ENCODE assay signal across 9 mouse cellular contexts in genomic region chr2:153494293-153494811, GRCm38 (mm10). TPM values are rescaled to one million over a fixed set of nuclear protein-coding genes. Genes with fewer than 3 reads are reported as not detected.
DNase-seq lines count a peak whose midpoint lies in the region; ATAC-seq lines count a peak whose summit lies in the region.
"Had no signal": no experiment of that assay in that cellular context is flagged by ENCODE, and none has a peak within 500 bp of the region (broad histone marks: within the 10 kb centered on the region; RNA-seq: fewer than 3 reads in every experiment).

No protein-coding gene starts in this region.

- 0 out of 2 replicates have a peak, but pooled peaks have one; percentile 32 for ATAC-seq in embryonic facial prominence, embryonic 12.5 days (ENCODE audit: insufficient number of reproducible peaks, insufficient read depth, low FRiP score, low TSS enrichment)
- no peak for ATAC-seq in hindbrain, embryonic 13.5 days (ENCODE audit: low FRiP score)
- ATAC-seq in midbrain, embryonic 12.5 days (ENCODE audit: low FRiP score, low read depth): no peak

- H3K4me2 ChIP-seq in embryonic facial prominence, embryonic 12.5 days (replicated peaks): peak overlapping the region; percentile 17
- no peak overlapping the region for H3K4me2 ChIP-seq in hindbrain, embryonic 13.5 days
- H3K4me2 ChIP-seq in midbrain, embryonic 12.5 days (replicated peaks): no peak overlapping the region

- H3K4me3 ChIP-seq in heart, embryonic 10.5 days: peak overlapping the region; percentile 79
- no peak overlapping the region for H3K4me3 ChIP-seq in embryonic facial prominence, embryonic 12.5 days
- no peak overlapping the region for H3K4me3 ChIP-seq in hindbrain, embryonic 13.5 days
- H3K4me3 ChIP-seq in midbrain, embryonic 12.5 days: no peak overlapping the region
- H3K4me3 ChIP-seq: heart, adult 2 months had no signal

- H3K4me1 ChIP-seq in heart, embryonic 10.5 days: peaks cover 76% of the 10 kb centered on the region
- H3K4me1 ChIP-seq in embryonic facial prominence, embryonic 12.5 days: peaks cover 55% of the 10 kb centered on the region
- peaks cover 73% of the 10 kb centered on the region for H3K4me1 ChIP-seq in hindbrain, embryonic 13.5 days (replicated peaks)
- peaks cover 69% of the 10 kb centered on the region for H3K4me1 ChIP-seq in midbrain, embryonic 12.5 days

- H3K27me3 ChIP-seq in heart, embryonic 10.5 days (ENCODE audit: insufficient read depth, poor library complexity, severe bottlenecking): peaks cover 17% of the 10 kb centered on the region
- H3K27me3 ChIP-seq in embryonic facial prominence, embryonic 12.5 days: peaks cover 21% of the 10 kb centered on the region
- H3K27me3 ChIP-seq in hindbrain, embryonic 13.5 days: peaks cover 16% of the 10 kb centered on the region
- peaks cover 85% of the 10 kb centered on the region for H3K27me3 ChIP-seq in midbrain, embryonic 12.5 days

- no peaks in the 10 kb centered on the region for H3K36me3 ChIP-seq in heart, embryonic 10.5 days
- no peaks in the 10 kb centered on the region for H3K36me3 ChIP-seq in embryonic facial prominence, embryonic 12.5 days
- no peaks in the 10 kb centered on the region for H3K36me3 ChIP-seq in hindbrain, embryonic 13.5 days
- no peaks in the 10 kb centered on the region for H3K36me3 ChIP-seq in midbrain, embryonic 12.5 days

- H3K27ac ChIP-seq in heart, embryonic 10.5 days: peak overlapping the region; percentile 92
- peak overlapping the region; percentile 52 for H3K27ac ChIP-seq in embryonic facial prominence, embryonic 12.5 days
- peak overlapping the region; percentile 98 for H3K27ac ChIP-seq in hindbrain, embryonic 13.5 days
- peak overlapping the region; percentile 92 for H3K27ac ChIP-seq in midbrain, embryonic 12.5 days (replicated peaks)
- H3K27ac ChIP-seq: heart, adult 2 months had no signal

- peak; percentile 92 for DNase-seq in heart, embryonic 10.5 days (ENCODE audit: low spot score)
- no peak for DNase-seq in heart, postnatal 36 days
- peak; percentile 22 for DNase-seq in MN1 (ENCODE audit: low spot score)
- peak; percentile 64 for DNase-seq in thymus, postnatal 0 days (ENCODE audit: low spot score)
- DNase-seq in layer of hippocampus, postnatal 25 days (ENCODE audit: extremely low spot score in 1 of 2, low spot score in 1 of 2): no peak

- H3K9me3 ChIP-seq in heart, embryonic 10.5 days: no peaks in the 10 kb centered on the region
- H3K9me3 ChIP-seq in embryonic facial prominence, embryonic 12.5 days: no peaks in the 10 kb centered on the region
- no peaks in the 10 kb centered on the region for H3K9me3 ChIP-seq in hindbrain, embryonic 13.5 days
- H3K9me3 ChIP-seq in midbrain, embryonic 12.5 days: no peaks in the 10 kb centered on the region

- intact Hi-C loops in heart, postnatal 36 days (cut with DNase I): no loop called here

- no peak overlapping the region; the same call in 1 of the 2 replicates for H3K9ac ChIP-seq in embryonic facial prominence, embryonic 12.5 days
- H3K9ac ChIP-seq in hindbrain, embryonic 13.5 days: peak overlapping the region; percentile 43; the same call in 1 of the 2 replicates
- no peak overlapping the region for H3K9ac ChIP-seq in midbrain, embryonic 12.5 days (replicated peaks)

- 2% methylated on average over 9 of the region's 9 CpGs for WGBS in heart, embryonic 10.5 days
- 13% methylated on average over 9 of the region's 9 CpGs for WGBS in embryonic facial prominence, embryonic 12.5 days
- WGBS in hindbrain, embryonic 13.5 days: 17% methylated on average over 9 of the region's 9 CpGs
- 29% methylated on average over 9 of the region's 9 CpGs for WGBS in midbrain, embryonic 12.5 days

RNA-seq across cellular contexts. Expression of gene 4930404H24Rik, which starts 1.8 kb away (rescaled TPM):
- polyA plus RNA-seq in heart, embryonic 10.5 days (2016; fragmentation: Nextera tagmentation; extraction: Ambion mirVana): not detected in 2 replicates
- total RNA-seq in heart, postnatal 36 days (2021): not detected
- not detected in 2 replicates for polyA plus RNA-seq in embryonic facial prominence, embryonic 12.5 days (2016; fragmentation: Nextera tagmentation; extraction: Ambion mirVana)
- polyA plus RNA-seq in hindbrain, embryonic 13.5 days (2015; fragmentation: Nextera tagmentation; extraction: Ambion mirVana): not detected in 2 replicates
- polyA plus RNA-seq in midbrain, embryonic 12.5 days (2016; fragmentation: Nextera tagmentation; extraction: Ambion mirVana): not detected in 2 replicates
- polyA plus RNA-seq in thymus, postnatal 0 days (2015; fragmentation: Nextera tagmentation; extraction: Ambion mirVana): not detected in 2 replicates
- not detected for total RNA-seq in layer of hippocampus, postnatal 25 days (2021)
- total RNA-seq: heart, adult 2 months had no signal
- polyA plus RNA-seq: heart, adult 2 months had no signal

RNA-seq across cellular contexts. Expression of gene Nol4l, which starts 35.4 kb away (rescaled TPM):
- 20.8 and 21.4 TPM in 2 replicates for polyA plus RNA-seq in heart, embryonic 10.5 days (2016; fragmentation: Nextera tagmentation; extraction: Ambion mirVana)
- total RNA-seq in heart, postnatal 36 days (2021): 1 to 10 TPM; 3.9 to 4.0 TPM
- polyA plus RNA-seq in embryonic facial prominence, embryonic 12.5 days (2016; fragmentation: Nextera tagmentation; extraction: Ambion mirVana): 19.4 and 22.3 TPM in 2 replicates
- 42.4 and 43.8 TPM in 2 replicates for polyA plus RNA-seq in hindbrain, embryonic 13.5 days (2015; fragmentation: Nextera tagmentation; extraction: Ambion mirVana)
- 31.8 and 32.7 TPM in 2 replicates for polyA plus RNA-seq in midbrain, embryonic 12.5 days (2016; fragmentation: Nextera tagmentation; extraction: Ambion mirVana)
- 1.9 and 2.0 TPM in 2 replicates for polyA plus RNA-seq in thymus, postnatal 0 days (2015; fragmentation: Nextera tagmentation; extraction: Ambion mirVana)
- total RNA-seq in layer of hippocampus, postnatal 25 days (2021): 10 to 100 TPM; 42.7 to 48.9 TPM

Comparison
In these comparisons a context has a peak if more than half of its experiments do, and no peak if none do; other contexts are left out.
1. DNase-seq: peak in heart, embryonic 10.5 days (single experiment), MN1 (single experiment) and thymus, postnatal 0 days (single experiment); none in heart, postnatal 36 days (0 of 2) and layer of hippocampus, postnatal 25 days (0 of 2).
2. Peak in every context shown above with its lines, with median percentiles within 50 percentile points of each other: H3K27ac ChIP-seq.